Mouse (Mus musculus): ENCODE measurements at regions not wholly inside any gene's neighbourhood (a gene's known extent, or its start where the extent isn't known, plus 50 kb on each side); places are given as distances from the start of the nearest gene placed in this dataset.
A peak's percentile ranks its signal among the peaks of the same experiment; 100 is the strongest.

- WGBS = 85% methylated on average over 5 of the region's 5 CpGs
- Histone ChIP-seq H3K36me3 (ENCODE audit: control insufficient read depth, insufficient read depth, low read length) (no peaks in the 10 kb centered on the region), H3K27me3 (ENCODE audit: control insufficient read depth, insufficient read depth, low read length) (no peaks in the 10 kb centered on the region), H3K4me2 (ENCODE audit: low read depth, low read length) (no peak overlapping the region), H3K4me1 (ENCODE audit: control insufficient read depth, insufficient read depth, low read length) (no peaks in the 10 kb centered on the region), H3K27ac (ENCODE audit: low read depth, low read length) (no peak overlapping the region), H3K9ac (replicated peaks; ENCODE audit: low read depth, low read length) (no peak overlapping the region), H3K9me3 (ENCODE audit: control insufficient read depth, low read length) (no peaks in the 10 kb centered on the region), H3K4me3 (ENCODE audit: low read depth, low read length) (no peak overlapping the region)
- no peak for ATAC-seq (ENCODE audit: low read depth)
These were observed 522.2 kb upstream of the Slc5a7 start for GRCm38 (mm10) chr17:54821059-54821458.

DNA sequence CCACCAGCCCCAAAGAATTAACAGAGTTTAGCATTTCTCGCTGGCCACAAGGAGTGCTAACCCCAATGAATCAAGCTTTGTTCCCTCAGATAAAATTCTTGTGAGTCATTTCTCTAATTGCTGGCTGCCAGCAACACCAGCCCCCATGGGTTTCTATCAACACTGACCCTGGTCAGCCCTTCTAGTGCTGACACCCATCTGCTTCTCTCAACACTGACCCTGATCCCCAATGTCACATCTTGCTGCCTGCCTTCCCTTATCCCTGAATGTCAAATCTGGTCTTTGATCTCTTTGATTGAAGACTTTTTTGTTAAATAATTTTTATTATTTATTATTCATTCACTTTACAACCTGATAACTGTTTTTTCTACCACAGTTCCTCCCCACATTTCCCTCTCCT lies 554.8 kb upstream of the Slc5a7 start:
- Histone ChIP-seq H3K9ac (replicated peaks; ENCODE audit: low read depth, low read length) (no peak overlapping the region), H3K36me3 (ENCODE audit: control insufficient read depth, insufficient read depth, low read length) (no peaks in the 10 kb centered on the region), H3K4me2 (ENCODE audit: low read depth, low read length) (no peak overlapping the region), H3K4me1 (ENCODE audit: control insufficient read depth, insufficient read depth, low read length) (no peaks in the 10 kb centered on the region), H3K27ac (ENCODE audit: low read depth, low read length) (no peak overlapping the region), H3K9me3 (ENCODE audit: control insufficient read depth, low read length) (no peaks in the 10 kb centered on the region), H3K27me3 (ENCODE audit: control insufficient read depth, insufficient read depth, low read length) (no peaks in the 10 kb centered on the region), H3K4me3 (ENCODE audit: low read depth, low read length) (no peak overlapping the region)
- WGBS = 73% methylated on average over 1 of the region's 1 CpGs
- no peak for ATAC-seq (ENCODE audit: low read depth)

DNA sequence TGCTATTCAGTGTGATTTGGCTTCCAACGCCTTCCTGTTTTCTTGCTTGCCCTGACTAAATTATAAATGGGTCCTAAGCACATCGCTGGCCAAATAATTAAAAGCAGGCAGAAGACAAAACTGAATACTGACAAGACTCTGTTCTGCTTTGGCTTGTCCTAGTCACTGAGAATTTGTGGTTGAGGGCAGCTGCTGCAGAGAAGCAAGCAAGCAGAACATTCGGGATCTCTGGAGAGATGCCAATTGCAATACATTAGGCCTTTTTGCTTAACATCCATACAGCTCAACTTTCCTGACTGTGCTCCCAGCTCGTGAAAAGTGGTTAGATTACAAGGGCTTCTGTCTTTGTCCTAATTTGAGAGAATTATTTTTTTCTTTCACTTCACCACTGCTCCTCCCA lies 549.0 kb upstream of the St6gal2 start:
- Histone ChIP-seq H3K9me3 (ENCODE audit: control insufficient read depth, low read length) (no peaks in the 10 kb centered on the region), H3K4me3 (ENCODE audit: low read depth, low read length) (no peak overlapping the region), H3K36me3 (ENCODE audit: control insufficient read depth, insufficient read depth, low read length) (no peaks in the 10 kb centered on the region), H3K27me3 (ENCODE audit: control insufficient read depth, insufficient read depth, low read length) (no peaks in the 10 kb centered on the region), H3K4me1 (ENCODE audit: control insufficient read depth, insufficient read depth, low read length) (no peaks in the 10 kb centered on the region), H3K4me2 (ENCODE audit: low read depth, low read length) (no peak overlapping the region), H3K27ac (ENCODE audit: low read depth, low read length) (no peak overlapping the region), H3K9ac (replicated peaks; ENCODE audit: low read depth, low read length) (no peak overlapping the region)
- ATAC-seq (ENCODE audit: low read depth) = peak; percentile 61
- 41% methylated on average over 4 of the region's 4 CpGs for WGBS

- ATAC-seq (ENCODE audit: low read depth) = peak; percentile 60; the same call in 1 of the 2 replicates
- H3K4me1 ChIP-seq (ENCODE audit: control insufficient read depth, insufficient read depth, low read length) = no peaks in the 10 kb centered on the region
- H3K4me2 ChIP-seq (ENCODE audit: low read depth, low read length) = no peak overlapping the region
- 64% methylated on average over 3 of the region's 3 CpGs for WGBS
- H3K9me3 ChIP-seq (ENCODE audit: control insufficient read depth, low read length) = no peaks in the 10 kb centered on the region
- H3K9ac ChIP-seq (replicated peaks; ENCODE audit: low read depth, low read length) = no peak overlapping the region
- no peak overlapping the region for H3K27ac ChIP-seq (ENCODE audit: low read depth, low read length)
- H3K27me3 ChIP-seq (ENCODE audit: control insufficient read depth, insufficient read depth, low read length) = no peaks in the 10 kb centered on the region
- no peaks in the 10 kb centered on the region for H3K36me3 ChIP-seq (ENCODE audit: control insufficient read depth, insufficient read depth, low read length)
- H3K4me3 ChIP-seq (ENCODE audit: low read depth, low read length) = no peak overlapping the region
These were observed 515.9 kb upstream of the St6gal2 start for GRCm38 (mm10) chr17:54929181-54929715.

GRCm38 (mm10) chr17:54943380-54944047 lies 501.7 kb upstream of the St6gal2 start:
- H3K4me3 ChIP-seq (ENCODE audit: low read depth, low read length) = no peak overlapping the region
- no peaks in the 10 kb centered on the region for H3K9me3 ChIP-seq (ENCODE audit: control insufficient read depth, low read length)
- no peaks in the 10 kb centered on the region for H3K4me1 ChIP-seq (ENCODE audit: control insufficient read depth, insufficient read depth, low read length)
- H3K27me3 ChIP-seq (ENCODE audit: control insufficient read depth, insufficient read depth, low read length) = no peaks in the 10 kb centered on the region
- no peak overlapping the region for H3K9ac ChIP-seq (replicated peaks; ENCODE audit: low read depth, low read length)
- no peak for ATAC-seq (ENCODE audit: low read depth)
- WGBS = 30% methylated on average over 3 of the region's 3 CpGs
- H3K27ac ChIP-seq (ENCODE audit: low read depth, low read length) = no peak overlapping the region
- H3K36me3 ChIP-seq (ENCODE audit: control insufficient read depth, insufficient read depth, low read length) = no peaks in the 10 kb centered on the region
- H3K4me2 ChIP-seq (ENCODE audit: low read depth, low read length) = no peak overlapping the region

DNA sequence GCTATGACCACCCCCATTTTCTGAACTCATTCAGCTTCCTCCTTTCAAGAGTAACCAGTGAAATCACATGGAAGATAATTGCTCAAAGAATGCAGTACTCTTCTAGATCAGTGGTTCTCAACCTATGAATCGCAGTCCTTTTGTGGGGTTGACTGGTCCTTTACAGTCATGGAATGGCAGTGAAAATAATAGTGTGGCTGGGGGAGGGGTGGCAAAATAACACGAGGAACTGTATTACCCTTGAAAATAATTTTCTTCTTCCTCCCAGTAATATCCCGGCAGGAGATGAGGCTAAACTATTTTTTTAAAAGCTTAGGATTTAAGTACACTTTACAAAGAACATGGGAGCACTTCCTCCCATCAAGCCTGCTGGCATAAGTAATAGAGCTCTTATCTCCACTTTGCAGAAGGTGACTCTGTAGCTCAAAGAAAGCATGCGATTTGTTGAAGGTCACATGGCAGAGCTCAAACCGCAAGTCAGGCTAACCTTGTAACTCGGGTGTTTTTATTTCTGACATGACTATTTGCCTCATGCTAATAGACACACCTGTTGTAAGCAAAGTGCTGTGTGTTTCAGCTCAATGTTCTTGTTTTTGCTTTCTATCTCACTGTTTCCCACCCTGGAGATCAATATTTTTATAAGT lies 500.8 kb upstream of the St6gal2 start:
- no peak overlapping the region for H3K4me3 ChIP-seq (ENCODE audit: low read depth, low read length)
- no peaks in the 10 kb centered on the region for H3K4me1 ChIP-seq (ENCODE audit: control insufficient read depth, insufficient read depth, low read length)
- no peak overlapping the region for H3K9ac ChIP-seq (replicated peaks; ENCODE audit: low read depth, low read length)
- no peak for ATAC-seq (ENCODE audit: low read depth)
- no peaks in the 10 kb centered on the region for H3K27me3 ChIP-seq (ENCODE audit: control insufficient read depth, insufficient read depth, low read length)
- no peak overlapping the region for H3K27ac ChIP-seq (ENCODE audit: low read depth, low read length)
- no peaks in the 10 kb centered on the region for H3K36me3 ChIP-seq (ENCODE audit: control insufficient read depth, insufficient read depth, low read length)
- no peak overlapping the region for H3K4me2 ChIP-seq (ENCODE audit: low read depth, low read length)
- 79% methylated on average over 6 of the region's 6 CpGs for WGBS
- no peaks in the 10 kb centered on the region for H3K9me3 ChIP-seq (ENCODE audit: control insufficient read depth, low read length)
